Mouse (Mus musculus) embryonic fibroblast, embryonic 13.5 days (primary cell): ENCODE measurements at regions not wholly inside any gene's neighbourhood (a gene's known extent, or its start where the extent isn't known, plus 50 kb on each side); places are given as distances from the start of the nearest gene placed in this dataset.

Experiments
- CTCF ChIP-seq: IDR thresholded peaks from 2 replicates; pipeline ENCODE4 v1.5.1; 2011; ENCODE audit warnings: mild to moderate bottlenecking, control low read depth, low read length, moderate library complexity, borderline replicate concordance; ENCODE audit not compliant: insufficient read depth
- POLR2A ChIP-seq: IDR thresholded peaks from 2 replicates; pipeline ENCODE4 v1.6.1; 2011; ENCODE audit warnings: low read depth, mild to moderate bottlenecking, control low read depth, low read length, moderate library complexity

DNA sequence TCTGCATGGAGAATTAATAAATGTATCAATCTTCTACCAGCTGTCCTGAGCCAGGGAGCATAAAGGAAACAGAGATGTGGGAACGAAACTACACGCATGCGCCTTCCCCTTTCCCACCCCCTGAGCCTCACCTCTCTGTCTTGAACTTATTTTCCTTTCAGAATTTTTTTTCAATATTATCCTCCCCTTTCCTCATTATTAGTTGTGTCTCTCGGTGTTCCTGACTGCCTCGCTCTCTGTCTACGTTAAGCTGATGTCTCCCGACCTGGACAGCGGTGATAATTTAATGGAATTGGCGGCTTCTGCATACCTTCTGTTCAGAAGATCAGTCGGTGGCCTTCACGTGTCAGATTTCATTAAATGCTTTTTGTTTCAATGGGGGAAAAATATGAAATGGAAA is 539.2 kb downstream of the Kcnj2 start:
- no peak for TF ChIP-seq POLR2A
- no peak for TF ChIP-seq CTCF
